In the genomic region with DNA sequence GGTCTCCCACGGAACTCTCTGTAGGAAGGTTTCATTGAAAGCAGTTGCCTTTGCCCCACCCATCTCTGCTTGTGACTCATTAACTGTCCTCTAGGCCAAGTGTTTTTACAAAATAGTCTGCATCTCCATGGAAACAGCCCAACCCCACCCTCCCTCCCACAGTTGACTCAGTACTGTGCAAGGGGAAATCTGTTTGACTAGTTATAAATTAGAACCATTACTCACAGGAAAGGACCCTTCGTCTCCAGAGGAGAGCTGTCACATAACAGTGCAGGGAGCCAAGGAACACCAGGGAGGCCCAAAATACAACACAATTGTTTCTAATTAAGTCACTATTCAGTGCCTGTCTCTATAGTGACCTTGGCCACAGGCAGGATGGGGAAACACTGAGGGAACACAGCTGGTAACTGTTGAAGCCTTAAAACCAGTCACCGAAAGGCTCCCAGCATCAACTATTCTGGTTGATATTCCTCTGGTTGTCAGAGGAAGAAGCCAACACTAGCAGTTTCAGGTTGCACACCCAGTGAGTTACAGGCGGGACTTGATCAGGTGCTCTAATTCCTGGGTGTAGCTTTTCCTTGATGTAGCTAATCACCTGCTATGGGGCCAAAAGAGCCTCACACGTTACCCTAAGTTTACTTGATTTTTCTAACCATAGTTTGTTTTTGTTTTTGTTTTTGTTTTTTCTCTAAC, we compare ENCODE assay signal across 8 mouse cellular contexts. TPM values are rescaled to one million over a fixed set of nuclear protein-coding genes. Genes with fewer than 3 reads are reported as not detected.
DNase-seq lines count a peak whose midpoint lies in the region; ATAC-seq and TF ChIP-seq lines count a peak whose summit lies in the region.

No protein-coding gene starts in this region.

- no peaks in the 10 kb centered on the region for H3K36me3 ChIP-seq in C2C12 (ENCODE audit: control insufficient read depth, insufficient read depth)
- H3K36me3 ChIP-seq in forebrain, embryonic 16.5 days (ENCODE audit: control insufficient read depth, insufficient read depth), result no peaks in the 10 kb centered on the region
- H3K36me3 ChIP-seq in hindbrain, embryonic 11.5 days (ENCODE audit: control insufficient read depth, insufficient read depth, low read length), result no peaks in the 10 kb centered on the region
- H3K36me3 ChIP-seq in lung, embryonic 14.5 days (ENCODE audit: insufficient read depth), result no peaks in the 10 kb centered on the region

- 28% methylated on average over 5 of the region's 5 CpGs for WGBS in forebrain, embryonic 16.5 days
- WGBS in hindbrain, embryonic 11.5 days, result 32% methylated on average over 5 of the region's 5 CpGs
- WGBS in lung, embryonic 14.5 days, result 35% methylated on average over 5 of the region's 5 CpGs

- no peak overlapping the region for H3K4me3 ChIP-seq in C2C12 (ENCODE audit: insufficient read depth, poor library complexity, severe bottlenecking)
- H3K4me3 ChIP-seq in forebrain, embryonic 16.5 days (replicated peaks; ENCODE audit: low read length), result no peak overlapping the region
- no peak overlapping the region for H3K4me3 ChIP-seq in hindbrain, embryonic 11.5 days (ENCODE audit: low read depth, low read length)
- no peak overlapping the region for H3K4me3 ChIP-seq in lung, embryonic 14.5 days (ENCODE audit: low read depth, low read length)

- no peaks in the 10 kb centered on the region for H3K27me3 ChIP-seq in C2C12 (ENCODE audit: control insufficient read depth, insufficient read depth, insufficient read length)
- H3K27me3 ChIP-seq in forebrain, embryonic 16.5 days (replicated peaks; ENCODE audit: control insufficient read depth, insufficient read depth, low read length), result no peaks in the 10 kb centered on the region
- H3K27me3 ChIP-seq in hindbrain, embryonic 11.5 days (ENCODE audit: control insufficient read depth, insufficient read depth, low read length), result no peaks in the 10 kb centered on the region
- H3K27me3 ChIP-seq in lung, embryonic 14.5 days (ENCODE audit: insufficient read depth, low read length), result no peaks in the 10 kb centered on the region

- H3K9me3 ChIP-seq in forebrain, embryonic 16.5 days (ENCODE audit: control insufficient read depth, low read length), result no peaks in the 10 kb centered on the region
- no peaks in the 10 kb centered on the region for H3K9me3 ChIP-seq in hindbrain, embryonic 11.5 days (ENCODE audit: control insufficient read depth, low read length)
- H3K9me3 ChIP-seq in lung, embryonic 14.5 days (ENCODE audit: low read depth, low read length), result no peaks in the 10 kb centered on the region

- no peaks in the 10 kb centered on the region for H3K79me2 ChIP-seq in C2C12 (ENCODE audit: control insufficient read depth, insufficient read depth)

- peak; percentile 79 for ATAC-seq in forebrain, embryonic 16.5 days
- ATAC-seq in hindbrain, embryonic 11.5 days (ENCODE audit: low FRiP score), result peak; percentile 84
- ATAC-seq in lung, embryonic 14.5 days (ENCODE audit: insufficient read depth), result peak; percentile 96

- no peak overlapping the region for H3K27ac ChIP-seq in forebrain, embryonic 16.5 days (ENCODE audit: low read length)
- no peak overlapping the region for H3K27ac ChIP-seq in hindbrain, embryonic 11.5 days (ENCODE audit: low read depth, low read length)
- H3K27ac ChIP-seq in lung, embryonic 14.5 days (ENCODE audit: low read depth), result peak overlapping the region; percentile 80

- H3K79me3 ChIP-seq in C2C12 (ENCODE audit: low read depth), result no peaks in the 10 kb centered on the region

- no peak overlapping the region for H3ac ChIP-seq in C2C12 (ENCODE audit: control insufficient read depth, insufficient read length, low read depth)

- H3K9ac ChIP-seq in forebrain, embryonic 16.5 days (replicated peaks; ENCODE audit: low read depth, low read length), result no peak overlapping the region
- H3K9ac ChIP-seq in hindbrain, embryonic 11.5 days (ENCODE audit: low read depth, low read length), result no peak overlapping the region
- H3K9ac ChIP-seq in lung, embryonic 14.5 days, result no peak overlapping the region

- no peak for TF ChIP-seq CTCF in C2C12 (IDR thresholded peaks at IDR 0.05; ENCODE audit: control insufficient read depth, insufficient read depth, insufficient read length)
- TF ChIP-seq CTCF in lung, embryonic 14.5 days (IDR thresholded peaks at IDR 0.05; ENCODE audit: low read depth), result no peak

- no peak overlapping the region for H3K4me2 ChIP-seq in forebrain, embryonic 16.5 days (ENCODE audit: low read length)
- no peak overlapping the region for H3K4me2 ChIP-seq in hindbrain, embryonic 11.5 days (replicated peaks; ENCODE audit: low read depth, low read length)
- H3K4me2 ChIP-seq in lung, embryonic 14.5 days, result 0 out of 2 replicates have a peak overlapping the region, but pooled peaks have one; percentile 10

- DNase-seq in adrenal gland, adult 2 months, result peak; percentile 84
- DNase-seq in hindbrain, embryonic 11.5 days (ENCODE audit: low spot score), result peak; percentile 32
- peak; percentile 9 to 36 for DNase-seq in layer of hippocampus, adult 8-10 months (ENCODE audit: low spot score in 2 of 2)
- peak; percentile 76 for DNase-seq in lung, embryonic 14.5 days
- DNase-seq in ovary, postnatal 10 days (ENCODE audit: low spot score), result peak; percentile 24
- no peak for DNase-seq in thymus, postnatal 14 days

- H3K4me1 ChIP-seq in forebrain, embryonic 16.5 days (replicated peaks; ENCODE audit: control insufficient read depth, insufficient read depth, low read length), result no peaks in the 10 kb centered on the region
- no peaks in the 10 kb centered on the region for H3K4me1 ChIP-seq in hindbrain, embryonic 11.5 days (replicated peaks; ENCODE audit: control insufficient read depth, insufficient read depth, low read length)
- 0 out of 2 replicates have a peak, but pooled peaks cover 4% of the 10 kb centered on the region for H3K4me1 ChIP-seq in lung, embryonic 14.5 days (ENCODE audit: insufficient read depth)

TF ChIP-seq in C2C12, 6 proteins besides CTCF, POLR2A, EP300 and RAD21:
- TF ChIP-seq USF1 (IDR thresholded peaks at IDR 0.05; ENCODE audit: low read depth) (no peak), MYOG (IDR thresholded peaks at IDR 0.05; ENCODE audit: control insufficient read depth, extremely low read depth, insufficient read length) (no peak), MAX (IDR thresholded peaks at IDR 0.05) (no peak), MYOD1 (IDR thresholded peaks at IDR 0.05; ENCODE audit: control insufficient read depth, insufficient read length, low read depth) (no peak), FOSL1 (IDR thresholded peaks at IDR 0.05; ENCODE audit: insufficient read depth, low read length, poor library complexity, severe bottlenecking) (peak; percentile 28), CEBPB (IDR thresholded peaks at IDR 0.05; ENCODE audit: low read depth) (peak; percentile 43)

RNA-seq across cellular contexts. Expression of a gene that starts 42.5 kb away (rescaled TPM):
- 1,750 TPM for polyA plus RNA-seq in C2C12 (2012; fragmentation: generic; extraction: Trizol)
- total RNA-seq in adrenal gland, adult 2 months (2021), result 100 to 1,000 TPM; 173 to 196 TPM
- polyA plus RNA-seq in adrenal gland, adult 2 months (2012; rRNA removed), result 16.3 and 17.7 TPM in 2 replicates
- 117 and 124 TPM in 2 replicates for polyA plus RNA-seq in forebrain, embryonic 16.5 days (2015; fragmentation: Nextera tagmentation; extraction: Ambion mirVana)
- 194 and 197 TPM in 2 replicates for polyA plus RNA-seq in hindbrain, embryonic 11.5 days (2014; fragmentation: Nextera tagmentation; extraction: Ambion mirVana)
- total RNA-seq in layer of hippocampus, adult 8-10 months (2022), result 10 to 100 TPM; 16.7 to 37.3 (median 28.5) TPM
- polyA plus RNA-seq in lung, embryonic 14.5 days (2014; fragmentation: Nextera tagmentation; extraction: Ambion mirVana), result 196 and 220 TPM in 2 replicates

RNA-seq across cellular contexts. Expression of a gene that starts 55.1 kb away (rescaled TPM):
- polyA plus RNA-seq in C2C12 (2012; fragmentation: generic; extraction: Trizol), result not detected
- total RNA-seq in adrenal gland, adult 2 months (2021), result under 1 TPM in 1 of 2 experiments, not detected in 1; 0.35 TPM
- polyA plus RNA-seq in adrenal gland, adult 2 months (2012; rRNA removed), result not detected in 2 replicates
- not detected in 2 replicates for polyA plus RNA-seq in forebrain, embryonic 16.5 days (2015; fragmentation: Nextera tagmentation; extraction: Ambion mirVana)
- polyA plus RNA-seq in hindbrain, embryonic 11.5 days (2014; fragmentation: Nextera tagmentation; extraction: Ambion mirVana), result not detected in 2 replicates
- total RNA-seq in layer of hippocampus, adult 8-10 months (2022), result not detected
- not detected in 2 replicates for polyA plus RNA-seq in lung, embryonic 14.5 days (2014; fragmentation: Nextera tagmentation; extraction: Ambion mirVana)
